Mouse (Mus musculus) bone marrow macrophage, adult 2 months (primary cell): ENCODE results near the gene Myl7. TPM values are rescaled to one million over a fixed set of nuclear protein-coding genes. Genes with fewer than 3 reads are reported as not detected.
"Not testable (repeated sequence)": the region's sequence is repeated elsewhere in the genome, so short reads cannot be mapped to it uniquely, and the experiment has no call there.

Experiments used
- H3K27ac ChIP-seq: 2 replicates; pipeline ENCODE4 v1.5.1; 2012; ENCODE audit warnings: low read depth, low read length; ENCODE audit not compliant: insufficient read depth
- H3K4me1 ChIP-seq: 2 replicates; pipeline ENCODE4 v1.6.1; 2012; ENCODE audit warnings: low read length; ENCODE audit not compliant: control insufficient read depth, insufficient read depth
- H3K4me3 ChIP-seq: 2 replicates; pipeline ENCODE4 v1.5.1; 2012; ENCODE audit warnings: mild to moderate bottlenecking, low read length, moderate library complexity; ENCODE audit not compliant: insufficient read depth
- CTCF ChIP-seq: IDR thresholded peaks from 2 replicates; pipeline ENCODE4 v1.5.1; 2012; ENCODE audit warnings: low read depth, mild to moderate bottlenecking, low read length, moderate library complexity
- POLR2A ChIP-seq: IDR thresholded peaks from 2 replicates; pipeline ENCODE4 v1.6.1; 2012; ENCODE audit warnings: mild to moderate bottlenecking, low read depth, low read length, borderline replicate concordance
- polyA plus RNA-seq: library from polyadenylated mRNA; stranded (reverse); fragments of >200 nt; gene quantifications from 2 replicates; pipeline ENCODE4 v1.2.4, GENCODE M21; 2012; ENCODE audit not compliant: missing spikeins, insufficient read depth, insufficient read length

The Myl7 gene
- not detected in 2 replicates for polyA plus RNA-seq

DNA sequence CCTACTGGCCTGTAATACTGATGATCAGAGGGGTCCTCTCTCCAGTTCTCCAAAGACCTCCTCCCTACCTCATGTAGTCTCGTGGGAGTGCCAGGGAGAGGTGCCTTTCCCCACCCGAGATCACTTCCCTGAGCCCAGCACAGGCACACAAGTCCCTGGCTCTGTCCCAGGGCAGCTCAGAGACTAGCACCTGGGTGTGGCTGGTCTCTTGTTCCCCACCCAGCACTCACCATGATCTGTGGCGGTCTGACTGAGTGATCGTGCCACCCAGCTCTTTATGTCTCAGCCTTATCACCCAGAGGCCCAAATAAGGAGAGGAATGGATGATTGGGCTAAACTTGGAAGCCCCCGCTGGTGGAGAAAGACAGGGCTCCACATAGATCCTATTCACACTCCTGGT is at the start of gene Myl7:
Gene Myl7 (minus strand): TSS at position 252 of the 400 bp plus-strand sequence.
- TF ChIP-seq POLR2A (no peak), CTCF (no peak)
- no peaks in the 10 kb centered on the region for H3K4me1 ChIP-seq
- no peak within 1 kb of the TSS for H3K27ac ChIP-seq
- H3K4me3 ChIP-seq = no peak within 1 kb of the TSS

DNA sequence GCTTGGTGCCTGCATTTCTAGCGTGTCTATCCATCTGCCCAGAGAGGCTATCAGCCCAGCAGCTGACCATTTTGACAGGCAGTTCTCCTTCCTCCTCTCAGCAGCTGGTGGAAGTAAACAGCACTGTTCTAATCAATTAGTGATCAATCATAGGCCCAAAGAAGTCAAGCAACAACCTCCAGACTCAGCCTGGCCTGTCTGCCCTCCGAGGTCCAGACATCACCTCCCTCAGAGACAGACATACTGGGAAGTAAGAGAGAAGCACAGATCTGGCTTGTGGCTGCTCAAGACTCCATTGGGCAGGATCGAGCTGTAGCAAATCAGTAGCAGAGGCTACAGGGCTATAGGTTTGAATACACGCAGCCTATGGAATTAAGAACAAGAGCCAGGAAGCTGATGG is 49.2 kb upstream of the Myl7 start:
- Histone ChIP-seq H3K27ac (no peak overlapping the region), H3K4me3 (no peak overlapping the region), H3K4me1 (peaks cover 16% of the 10 kb centered on the region)
- TF ChIP-seq POLR2A = no peak
- TF ChIP-seq CTCF = no peak

DNA sequence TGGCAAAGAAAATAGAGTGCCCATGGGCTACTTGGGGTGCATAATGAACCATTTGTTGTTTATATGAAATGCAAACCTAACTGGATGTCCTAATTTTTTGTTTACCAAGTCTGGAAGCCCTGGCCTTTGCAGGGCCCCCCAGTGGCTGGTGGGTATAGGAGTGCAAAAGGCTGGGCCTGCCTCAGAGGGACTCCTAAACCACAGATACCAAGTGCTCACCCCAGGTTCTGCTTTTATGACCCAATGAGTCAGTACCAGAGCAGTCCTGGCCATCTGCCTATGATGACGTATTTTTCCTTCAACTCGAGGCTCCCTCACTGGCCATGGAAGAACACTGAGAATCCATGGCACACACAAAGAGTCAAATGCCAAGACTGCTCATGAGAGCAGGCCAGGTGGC is 46.5 kb upstream of the Myl7 start:
- no peak overlapping the region for H3K4me3 ChIP-seq
- H3K4me1 ChIP-seq = peaks cover 14% of the 10 kb centered on the region
- no peak overlapping the region for H3K27ac ChIP-seq
- TF ChIP-seq POLR2A (no peak), CTCF (0 out of 2 replicates have a peak, but pooled peaks have one; percentile 10)

DNA sequence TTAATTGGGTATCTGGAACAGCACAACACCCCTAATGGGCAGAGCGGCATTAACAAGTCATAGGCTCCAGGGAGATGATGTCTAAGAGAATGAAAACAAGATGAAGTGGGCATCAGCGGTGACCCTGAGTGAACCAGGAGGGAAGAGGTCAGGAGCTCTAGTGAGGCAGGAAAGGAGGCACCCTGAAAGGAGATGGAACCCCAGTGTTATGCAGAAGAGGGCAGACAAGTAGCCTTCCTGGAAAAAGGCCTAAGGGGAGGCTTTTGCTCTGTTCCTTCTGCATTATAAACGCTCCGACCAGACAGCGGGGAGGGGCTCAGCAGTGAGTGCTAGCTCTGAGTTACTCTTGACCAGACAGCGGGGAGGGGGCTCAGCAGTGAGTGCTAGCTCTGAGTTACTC is 44.4 kb upstream of the Myl7 start:
- TF ChIP-seq POLR2A (no peak), CTCF (no peak)
- Histone ChIP-seq H3K4me1 (peaks cover 10% of the 10 kb centered on the region), H3K4me3 (no peak overlapping the region), H3K27ac (no peak overlapping the region)

DNA sequence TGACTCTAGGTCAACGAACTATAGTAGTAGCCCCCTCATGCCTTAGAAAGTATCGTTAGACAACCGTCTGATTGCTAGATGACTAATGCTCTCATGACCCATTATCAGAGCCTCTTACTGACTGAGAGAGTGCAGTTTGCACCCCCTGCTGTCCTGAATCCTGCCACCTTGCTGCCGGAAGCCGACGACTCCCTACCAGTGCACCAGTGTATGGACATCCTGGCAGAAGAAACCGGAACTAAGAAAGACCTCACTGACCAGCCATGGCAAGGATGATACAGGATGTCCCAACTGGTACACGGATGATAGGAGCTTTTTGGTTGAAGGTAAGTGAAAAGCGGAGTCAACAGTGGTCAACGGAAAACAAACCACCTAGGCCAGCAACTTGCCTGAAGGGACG is 35.9 kb upstream of the Myl7 start:
- not testable (repeated sequence) for H3K4me3 ChIP-seq, H3K4me1 ChIP-seq, H3K27ac ChIP-seq

DNA sequence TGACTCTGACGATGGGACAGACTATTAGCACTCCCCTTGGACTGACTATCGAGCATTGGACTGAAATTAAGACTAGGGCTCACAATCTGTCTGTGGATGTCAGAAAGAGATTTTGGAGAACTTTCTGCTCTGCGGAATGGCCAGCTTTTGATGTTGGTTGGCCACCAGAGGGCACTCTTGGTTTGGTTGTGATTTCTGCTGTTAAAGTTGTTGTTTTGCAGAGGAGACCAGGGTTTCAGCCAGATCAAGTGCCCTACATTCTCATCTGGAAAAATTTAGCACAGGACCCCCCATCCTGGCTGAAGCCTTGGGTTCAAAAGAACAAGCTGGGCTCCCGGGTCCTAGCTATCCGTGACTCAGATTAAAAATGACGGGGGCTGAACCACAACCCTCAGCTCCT is 33.4 kb upstream of the Myl7 start:
- not testable (repeated sequence) for H3K27ac ChIP-seq, H3K4me3 ChIP-seq, H3K4me1 ChIP-seq

DNA sequence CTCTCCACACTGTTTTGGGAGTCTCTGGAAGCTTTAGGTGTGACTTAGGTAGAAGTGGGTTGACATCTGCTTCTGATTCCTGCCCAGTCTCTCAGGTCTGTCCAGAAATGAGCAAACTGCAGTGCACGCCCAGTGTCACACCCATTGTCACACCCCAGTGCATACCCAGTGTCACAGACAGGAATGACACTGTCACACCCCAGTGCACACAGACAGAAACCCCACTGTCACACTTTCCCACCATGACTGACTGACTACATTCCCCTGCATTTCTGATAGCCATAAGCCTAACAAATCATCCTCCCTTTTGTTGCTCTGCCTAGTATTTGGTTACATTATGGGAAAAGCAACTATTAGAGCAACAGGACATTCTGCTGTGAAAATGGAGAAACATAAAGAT is 32.0 kb upstream of the Myl7 start:
- Histone ChIP-seq H3K4me1 (no peaks in the 10 kb centered on the region), H3K4me3 (no peak overlapping the region), H3K27ac (no peak overlapping the region)
- TF ChIP-seq CTCF (no peak), POLR2A (no peak)

DNA sequence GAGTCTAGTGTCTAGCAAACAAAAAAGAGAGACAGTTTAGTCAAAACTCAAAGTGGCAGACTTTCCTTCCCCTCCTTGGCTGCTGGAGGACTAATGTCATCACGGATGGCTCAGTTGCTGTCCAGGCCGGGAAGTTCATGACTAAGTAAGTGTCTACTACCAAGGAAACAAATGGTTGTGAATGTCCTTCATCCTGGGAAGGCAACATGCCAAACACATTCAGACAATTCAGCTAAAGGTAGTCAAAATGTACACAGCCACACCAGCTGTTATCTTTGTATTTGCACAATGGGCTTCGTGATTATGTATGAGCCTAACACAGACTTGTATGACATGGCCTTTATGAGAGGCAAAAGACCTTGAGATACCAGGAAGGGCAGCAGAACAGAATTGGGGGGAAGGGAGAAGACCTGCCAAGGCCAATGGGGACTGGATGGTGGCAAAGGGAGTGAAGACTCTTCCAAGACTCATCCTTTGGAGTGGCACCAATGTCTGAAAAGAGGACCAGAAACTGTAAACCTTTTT is 28.2 kb upstream of the Myl7 start:
- no peak overlapping the region for H3K4me3 ChIP-seq
- TF ChIP-seq CTCF (no peak), POLR2A (no peak)
- H3K4me1 ChIP-seq = no peaks in the 10 kb centered on the region
- no peak overlapping the region for H3K27ac ChIP-seq

DNA sequence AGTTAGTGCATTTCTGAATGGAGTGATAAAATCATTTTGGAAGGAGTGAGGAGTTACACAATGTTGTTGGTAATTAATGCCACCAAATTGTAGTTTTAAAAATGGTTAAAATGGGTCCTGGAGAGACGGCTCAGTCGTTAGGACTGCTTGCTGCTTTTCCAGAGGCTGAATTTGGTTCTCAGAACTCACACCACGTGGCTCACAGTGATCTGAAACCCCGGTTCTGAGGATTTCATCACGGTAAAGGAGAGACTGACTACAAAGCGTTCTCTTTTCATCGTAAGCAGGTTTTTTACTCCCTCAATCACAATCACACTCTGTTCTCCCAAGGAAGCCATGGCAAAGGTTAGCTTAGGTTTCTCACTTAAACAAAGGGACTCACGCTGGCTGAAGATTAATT is 26.1 kb upstream of the Myl7 start:
- Histone ChIP-seq H3K4me3 (no peak overlapping the region), H3K4me1 (no peaks in the 10 kb centered on the region), H3K27ac (no peak overlapping the region)
- no peak for TF ChIP-seq POLR2A
- no peak for TF ChIP-seq CTCF

DNA sequence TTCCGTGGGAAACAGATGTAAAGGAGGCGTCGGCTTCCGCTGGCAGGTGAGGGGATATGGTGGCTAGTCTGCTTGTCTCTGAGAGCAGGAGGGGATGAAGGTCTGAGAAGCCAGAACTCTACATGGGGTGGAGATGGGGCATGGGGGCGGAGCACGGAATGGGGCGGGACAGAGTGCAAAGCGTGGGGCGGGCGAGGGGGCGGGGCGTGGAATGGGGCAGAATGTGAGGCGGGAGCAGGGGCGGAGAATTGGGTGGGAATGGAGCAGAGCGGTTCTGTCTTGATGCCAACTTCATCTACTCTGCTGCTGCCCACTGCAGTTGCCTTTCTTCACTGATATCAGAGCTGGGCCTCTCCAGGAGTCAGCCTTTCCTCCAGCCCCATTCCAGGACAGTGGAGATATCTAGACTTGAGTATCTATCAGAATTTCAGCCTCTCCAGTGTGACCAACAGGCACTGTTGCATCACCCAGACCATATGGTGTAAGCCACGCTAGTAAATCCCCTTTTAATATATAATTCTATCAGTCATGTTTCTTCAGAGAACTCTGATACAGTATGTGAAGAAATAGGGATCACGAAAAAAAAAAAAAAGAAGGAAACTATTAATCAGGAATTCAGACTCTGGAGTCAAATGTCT is 21.9 kb upstream of the Myl7 start:
- Histone ChIP-seq H3K4me3 (no peak overlapping the region), H3K27ac (no peak overlapping the region), H3K4me1 (peaks cover 3% of the 10 kb centered on the region; the same call in 1 of the 2 replicates)
- no peak for TF ChIP-seq CTCF
- no peak for TF ChIP-seq POLR2A

DNA sequence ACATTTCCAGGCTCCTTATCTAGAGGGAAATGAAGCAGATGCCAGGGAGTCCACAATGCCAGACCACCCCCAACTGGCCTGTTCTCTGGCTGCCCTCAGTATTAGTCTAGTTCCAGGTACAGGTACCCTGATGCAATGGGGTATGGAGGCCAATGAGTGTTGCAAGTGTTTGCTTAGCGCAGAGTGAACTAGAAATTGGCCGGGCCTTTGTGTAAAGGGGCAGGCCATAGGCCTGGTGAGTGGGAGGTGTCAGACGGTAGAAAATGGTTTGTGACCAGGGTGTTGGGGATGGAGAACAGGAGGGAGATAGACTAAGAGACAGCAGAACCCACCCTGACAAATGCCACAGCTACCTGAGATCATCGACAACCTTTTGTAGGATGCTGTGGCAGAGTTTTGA is 21.0 kb upstream of the Myl7 start:
- TF ChIP-seq POLR2A (no peak), CTCF (no peak)
- Histone ChIP-seq H3K4me1 (peaks cover 3% of the 10 kb centered on the region; the same call in 1 of the 2 replicates), H3K4me3 (no peak overlapping the region), H3K27ac (no peak overlapping the region)
